Mouse (Mus musculus) cerebellum, postnatal 4 days (tissue): ENCODE measurements around the gene Matk.

Experiments
- DNase-seq, 2 experiments: peaks; one replicate each; pipeline ENCODE4 v3.0.0; 2022; ENCODE audit warnings: low spot score in 2 of 2, mixed read lengths in 1 of 2

Matk gene

GRCm38 (mm10) chr10:81285694-81286450 lies 33.1 kb downstream of the Matk start:
- peak; percentile 87 to 91 for DNase-seq

DNA sequence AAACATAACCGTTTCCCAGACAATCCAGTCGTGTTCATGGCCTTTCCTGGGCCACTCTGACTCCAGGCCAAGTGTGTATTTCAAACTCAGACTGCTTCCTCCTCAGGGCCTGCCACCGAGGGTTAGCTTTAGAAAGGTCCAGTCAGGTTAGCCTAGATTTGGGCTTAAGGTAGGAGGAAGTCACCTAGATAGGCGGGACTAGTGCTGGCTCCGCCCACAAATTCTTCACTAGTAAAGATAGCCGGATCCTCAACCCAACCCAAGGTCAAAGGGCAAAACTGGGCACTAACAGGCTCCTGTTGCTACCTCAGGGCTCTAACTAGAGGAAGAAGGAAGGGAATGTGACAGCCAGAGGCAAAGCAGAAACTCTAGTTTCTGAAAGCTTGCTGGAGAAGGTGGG lies 33.9 kb downstream of the Matk start:
- DNase-seq, result no peak

DNA sequence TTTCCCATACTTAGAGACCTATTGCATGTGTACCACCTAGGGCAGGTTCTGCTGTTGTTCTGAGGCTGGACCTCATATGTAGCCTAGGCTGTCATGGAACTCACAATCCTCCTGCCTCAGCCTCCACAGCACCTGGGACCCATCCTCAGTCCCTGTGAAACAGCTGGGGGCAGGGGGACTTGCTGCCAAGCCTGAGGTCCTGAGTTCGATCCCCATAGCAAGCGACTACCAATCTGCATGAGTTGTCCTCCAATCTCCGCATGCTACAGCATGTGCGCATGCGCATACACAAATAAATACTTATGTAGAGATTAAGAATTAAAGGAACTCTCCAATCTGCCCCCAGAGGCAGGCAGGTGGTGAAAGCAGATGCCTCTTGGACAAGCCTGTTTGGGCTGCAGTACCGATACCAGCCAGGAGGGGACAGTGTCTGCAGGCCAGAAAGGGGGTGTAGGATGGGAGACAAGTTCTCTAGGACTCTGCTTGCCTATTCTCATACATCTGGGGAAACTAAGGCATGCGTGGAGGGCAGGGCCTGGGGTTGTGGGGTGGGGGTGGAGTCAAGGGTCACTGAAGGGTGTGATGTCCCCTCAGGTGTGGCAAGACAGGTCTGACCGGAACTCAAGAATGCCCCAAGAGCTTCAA lies 34.9 kb downstream of the Matk start:
- peak in 1 of 2 experiments; percentile 66 for DNase-seq

DNA sequence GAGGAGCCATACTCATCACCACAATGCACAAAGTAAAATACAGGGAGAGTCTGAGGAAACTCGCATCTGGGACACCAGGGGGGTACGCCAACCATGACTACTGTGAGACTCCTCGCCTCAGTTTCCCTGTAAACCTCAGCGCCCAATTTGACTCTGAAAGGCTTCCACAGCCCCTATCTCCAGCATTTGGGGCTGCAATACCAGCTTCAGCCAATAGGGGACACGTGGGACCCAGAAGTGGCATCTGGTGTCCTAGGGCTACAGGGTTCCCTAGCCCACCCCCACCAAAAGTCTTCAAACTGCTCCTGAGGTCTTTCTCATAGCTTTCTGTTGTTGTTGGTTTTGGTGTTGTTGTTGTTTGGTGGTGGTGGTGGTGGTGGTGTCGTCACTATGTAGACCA lies 35.9 kb downstream of the Matk start:
- peak in 1 of 2 experiments; percentile 51 for DNase-seq

- peak in 1 of 2 experiments; percentile 58 for DNase-seq
Measured at GRCm38 (mm10) chr10:81289278-81289677, 36.5 kb downstream of the Matk start.

- DNase-seq, result no peak
Measured at GRCm38 (mm10) chr10:81289811-81290210, 37.1 kb downstream of the Matk start.

GRCm38 (mm10) chr10:81290698-81291460 lies 38.1 kb downstream of the Matk start:
- no peak for DNase-seq

- DNase-seq, result no peak
Measured at GRCm38 (mm10) chr10:81291511-81292104, 38.9 kb downstream of the Matk start, which contains the start of gene Tjp3. Gene Tjp3 (minus strand): TSS chr10:81291581.

DNA sequence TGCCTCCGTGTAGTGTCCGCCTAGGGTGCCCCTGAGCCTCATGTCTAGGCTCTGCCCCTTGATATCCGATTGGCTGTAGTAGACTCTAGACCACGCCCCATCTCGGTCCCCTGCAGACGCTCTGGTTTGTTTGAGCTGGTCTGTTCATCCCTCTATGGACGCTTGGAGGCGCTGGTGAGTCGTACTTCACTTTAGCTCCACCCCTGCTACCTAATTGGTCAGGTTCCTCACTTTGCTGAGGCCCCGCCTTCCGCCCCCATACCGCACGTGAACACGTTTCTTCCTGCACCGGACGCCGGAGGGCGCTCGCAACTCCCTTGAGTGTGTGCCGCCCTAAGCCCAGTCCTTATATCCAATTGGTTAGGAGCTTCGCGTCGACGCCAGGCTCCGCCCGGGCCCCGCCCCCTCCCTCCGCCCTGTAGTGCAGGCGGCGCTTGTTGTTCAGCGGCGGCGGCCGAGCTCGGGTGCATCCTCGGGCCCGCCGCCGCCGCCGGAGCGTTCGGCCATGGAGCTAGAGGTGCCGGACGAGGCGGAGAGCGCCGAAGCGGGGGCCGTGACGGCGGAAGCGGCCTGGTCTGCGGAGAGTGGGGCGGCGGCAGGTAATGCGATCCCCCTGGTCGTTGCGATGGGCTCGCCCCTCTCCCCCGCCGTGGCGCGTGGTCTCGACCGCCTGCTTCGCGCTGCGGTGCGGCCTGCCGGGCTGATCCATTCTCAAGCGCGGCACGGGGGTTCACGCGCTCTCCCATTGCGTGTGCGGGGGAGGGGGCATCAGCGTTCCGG lies 40.0 kb downstream of the Matk start, which contains the start of gene Pip5k1c:
Gene Pip5k1c, plus strand, starts transcription at position 410 of the 780 bp plus-strand sequence.
- peak; percentile 97 to 99 for DNase-seq

DNA sequence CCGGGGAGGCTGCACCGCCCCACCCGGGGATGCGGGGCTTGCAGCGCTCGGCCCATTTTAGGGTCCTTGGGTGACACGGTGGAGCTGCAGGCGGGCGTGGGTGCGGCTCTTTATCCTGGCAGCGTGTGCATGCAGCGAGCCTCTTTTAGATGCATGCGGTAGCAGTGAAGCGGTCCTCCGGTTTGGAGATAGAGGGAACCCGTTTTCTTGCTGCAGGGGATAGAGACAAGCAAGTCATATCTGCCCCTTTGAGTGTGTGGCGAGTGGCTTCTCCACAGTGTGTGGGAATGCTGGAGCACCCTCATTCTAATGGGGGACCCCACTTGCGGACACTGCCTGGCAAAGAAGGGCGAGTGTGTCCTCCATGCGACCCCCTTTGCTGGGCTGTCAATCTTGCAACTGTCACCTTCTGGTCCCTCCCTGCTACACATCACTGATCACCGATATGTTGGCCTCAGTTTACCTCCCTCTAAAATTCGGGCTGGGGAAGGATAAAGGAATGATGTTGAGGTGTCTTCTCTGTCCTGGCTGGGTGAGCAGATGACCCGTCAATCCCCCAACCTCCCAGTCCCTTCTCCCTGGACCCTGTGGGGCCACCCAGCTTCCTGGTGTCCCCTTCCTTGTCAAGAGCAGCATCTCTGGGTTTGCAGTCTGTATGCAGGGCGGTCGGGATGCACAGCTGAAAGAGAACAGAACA lies 40.7 kb downstream of the Matk start:
- DNase-seq, result no peak

DNA sequence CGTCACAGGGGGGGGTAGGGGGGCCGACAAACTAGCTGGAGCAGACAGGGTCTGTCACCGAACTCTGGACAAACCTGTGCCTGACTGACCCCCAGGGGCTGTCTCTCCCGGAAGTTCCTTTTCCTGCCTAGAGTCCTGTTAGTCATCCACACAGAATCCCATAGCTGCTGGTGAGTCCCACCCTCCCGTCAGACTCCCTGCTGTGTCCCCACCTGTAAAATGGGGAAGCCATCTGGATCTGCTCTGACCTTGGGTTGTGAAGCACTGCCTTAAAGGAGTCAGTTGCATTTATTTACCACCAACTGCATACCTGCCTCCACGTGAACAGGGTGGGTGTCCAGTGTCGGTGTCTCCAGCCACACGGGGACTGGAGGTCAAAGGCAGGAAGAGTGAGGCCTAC lies 41.7 kb downstream of the Matk start:
- no peak for DNase-seq

DNA sequence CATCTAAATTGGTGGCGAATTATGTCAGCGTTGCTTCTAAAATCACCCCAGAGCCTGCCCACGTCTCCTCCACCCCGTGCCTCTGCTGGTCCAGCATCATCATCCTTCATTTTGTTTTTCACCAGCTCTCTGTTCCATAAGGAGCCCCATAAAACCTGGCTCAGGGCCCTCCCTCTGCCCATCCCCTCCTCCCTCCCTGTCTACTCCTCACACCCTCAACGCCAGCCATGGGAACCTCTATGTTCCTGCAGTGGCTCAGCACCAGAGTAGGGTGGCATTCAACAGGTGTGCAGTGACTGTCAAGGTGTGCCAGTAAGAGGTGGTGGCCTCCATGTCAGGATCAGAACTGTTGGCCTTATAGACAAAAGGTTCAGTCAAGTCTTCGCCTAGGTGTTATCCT lies 42.5 kb downstream of the Matk start:
- DNase-seq, result no peak

DNA sequence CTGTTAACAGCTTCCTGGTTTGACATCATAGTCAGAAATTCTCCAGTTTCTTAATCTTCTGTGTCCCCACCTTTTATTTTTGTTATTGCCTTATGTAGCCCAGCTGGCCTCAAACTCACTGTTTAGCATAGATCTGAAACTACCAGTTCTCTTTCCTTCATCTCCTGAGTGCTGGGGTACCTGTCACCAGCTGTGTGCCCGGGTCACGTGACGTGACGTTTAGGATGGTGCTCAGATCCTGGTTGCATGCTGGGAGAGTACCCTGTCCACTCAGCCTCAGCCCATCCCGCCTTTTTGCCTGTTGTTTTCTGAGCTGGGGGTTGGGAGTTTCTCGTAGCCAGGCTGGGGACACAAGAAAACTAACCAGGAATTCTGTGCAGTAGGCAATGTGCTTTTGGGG lies 44.5 kb downstream of the Matk start:
- no peak for DNase-seq

DNA sequence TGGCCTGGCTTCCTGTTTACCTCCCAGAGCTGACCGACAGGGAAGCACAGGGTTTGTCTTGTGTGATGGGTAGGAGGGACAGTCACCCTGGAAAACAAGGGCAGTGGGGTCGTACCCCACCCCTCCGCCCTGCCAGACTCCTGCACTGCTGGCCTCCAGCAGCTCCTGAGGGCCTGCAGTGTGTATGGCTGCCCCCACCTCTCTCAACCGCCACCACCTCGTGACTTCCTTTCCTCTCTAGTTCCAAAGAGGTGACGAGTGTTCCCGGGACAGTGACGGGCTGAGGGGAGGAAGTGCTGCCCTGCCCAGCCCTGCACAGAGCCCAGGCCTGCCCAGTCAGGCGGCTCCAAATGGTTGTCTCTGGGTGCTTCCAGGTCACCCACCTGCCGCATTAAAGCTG lies 45.1 kb downstream of the Matk start:
- no peak for DNase-seq

GRCm38 (mm10) chr10:81298369-81299100 lies 45.8 kb downstream of the Matk start:
- DNase-seq, result no peak

- DNase-seq, result no peak
Measured at GRCm38 (mm10) chr10:81299585-81300351, 47.0 kb downstream of the Matk start.

DNA sequence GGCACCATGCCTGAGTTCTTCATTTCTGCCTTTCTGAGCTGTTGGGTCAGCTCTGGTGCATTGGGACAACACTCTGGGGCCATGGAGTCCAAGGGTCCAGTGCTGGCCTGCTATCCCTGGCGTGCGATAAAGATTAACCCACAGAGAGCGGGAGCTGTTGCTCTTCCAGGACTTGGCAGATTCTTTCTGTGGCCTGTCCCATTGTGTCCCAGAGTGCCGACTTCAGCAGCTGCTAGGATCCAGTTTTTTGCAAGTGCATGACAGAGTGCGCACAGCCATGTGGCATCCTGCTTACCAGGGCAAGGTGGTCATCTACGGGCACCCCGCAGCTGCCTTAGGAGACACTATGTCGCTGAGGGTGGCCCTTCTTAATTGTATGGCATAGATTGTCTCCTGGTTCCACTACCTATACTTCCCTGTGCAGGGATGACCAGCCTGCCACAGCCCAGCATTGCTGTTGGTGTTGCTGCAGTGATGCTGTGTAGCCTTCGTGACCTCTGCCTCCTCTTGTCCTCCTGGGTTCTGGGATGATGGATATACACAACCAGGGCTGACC lies 47.7 kb downstream of the Matk start:
- DNase-seq, result no peak

GRCm38 (mm10) chr10:81301321-81301720 lies 48.6 kb downstream of the Matk start:
- no peak for DNase-seq

GRCm38 (mm10) chr10:81302288-81302687 lies 49.6 kb downstream of the Matk start:
- no peak for DNase-seq
